Mouse (Mus musculus): ENCODE data around the gene Plpp4.

Plpp4 gene

DNA sequence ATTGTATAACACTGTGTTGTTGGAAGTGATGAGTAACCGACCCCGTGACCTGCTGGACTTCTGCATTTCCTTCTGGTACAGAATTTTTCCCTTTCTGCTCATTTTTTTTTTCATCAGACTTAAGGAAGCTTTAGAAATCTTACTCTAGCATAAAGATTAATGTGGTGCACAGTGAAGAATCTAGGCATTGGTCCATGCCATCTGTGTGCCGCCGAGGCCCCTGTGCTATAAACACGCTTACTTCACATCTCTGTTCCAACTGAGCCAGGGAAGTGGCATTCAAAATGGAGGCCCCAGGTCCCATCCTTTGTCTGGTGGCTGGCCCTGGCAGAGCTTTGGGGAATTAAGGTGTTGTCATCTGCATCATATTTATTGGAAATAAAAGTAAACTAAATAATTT lies 44.8 kb downstream of the Plpp4 start:
- DNase-seq (ENCODE audit: low spot score): no peak

DNA sequence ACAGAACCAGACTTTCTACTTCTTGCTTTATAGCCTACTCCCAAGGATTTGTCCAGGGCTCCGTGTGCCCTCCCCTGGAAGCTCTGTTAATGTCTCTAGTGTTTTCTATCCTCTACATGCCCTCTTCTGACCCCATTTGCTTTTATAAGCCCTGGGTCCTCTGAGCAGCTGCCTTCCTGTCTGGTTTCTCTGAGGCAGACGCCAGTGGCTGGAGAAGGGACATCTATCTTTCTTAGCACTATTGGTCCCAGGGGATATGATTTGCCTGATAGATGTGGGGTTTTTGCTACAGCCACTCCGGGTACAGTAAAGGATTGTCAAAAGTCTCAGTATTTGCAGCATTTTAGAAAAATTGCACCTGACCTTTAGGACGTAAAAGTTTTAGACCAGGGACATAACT lies 46.5 kb downstream of the Plpp4 start:
- DNase-seq (ENCODE audit: low spot score): no peak

DNA sequence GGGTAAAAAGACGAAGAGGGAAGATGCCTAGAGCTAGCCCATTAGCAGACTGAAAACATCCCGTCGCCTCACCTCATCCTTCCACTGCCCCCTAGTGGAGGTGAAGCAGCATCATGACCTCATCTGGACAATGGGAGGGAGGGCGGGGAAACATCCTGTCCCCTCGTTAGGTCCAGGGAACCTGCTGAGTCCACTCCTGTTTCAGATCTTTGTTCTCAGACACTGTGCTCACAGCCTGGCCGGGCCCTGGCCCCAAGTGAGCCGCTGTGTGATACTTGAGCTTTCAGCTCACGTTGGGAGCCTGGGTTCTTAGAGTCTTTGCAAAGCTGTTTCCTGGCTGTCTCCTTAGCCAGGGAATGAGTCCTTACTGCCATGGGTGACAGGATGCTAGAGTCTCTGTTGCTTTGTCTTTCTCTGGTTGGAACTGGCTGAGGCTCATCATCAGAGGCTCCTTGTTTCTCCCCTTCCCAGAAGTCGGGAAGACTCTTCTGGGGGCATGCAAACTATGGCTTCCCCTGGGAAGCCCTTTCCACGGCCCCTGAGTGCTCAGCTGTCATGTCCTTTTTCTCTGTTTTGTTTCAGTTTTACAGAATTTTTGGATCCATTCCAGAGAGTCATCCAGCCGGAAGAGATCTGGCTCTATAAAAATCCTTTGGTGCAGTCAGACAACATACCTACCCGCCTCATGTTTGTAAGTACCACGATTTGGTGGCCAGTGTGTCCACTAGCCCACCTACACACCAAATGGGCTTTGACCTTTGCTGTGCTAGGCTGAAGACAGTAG lies 50.4 kb downstream of the Plpp4 start:
- DNase-seq (ENCODE audit: low spot score): no peak

DNA sequence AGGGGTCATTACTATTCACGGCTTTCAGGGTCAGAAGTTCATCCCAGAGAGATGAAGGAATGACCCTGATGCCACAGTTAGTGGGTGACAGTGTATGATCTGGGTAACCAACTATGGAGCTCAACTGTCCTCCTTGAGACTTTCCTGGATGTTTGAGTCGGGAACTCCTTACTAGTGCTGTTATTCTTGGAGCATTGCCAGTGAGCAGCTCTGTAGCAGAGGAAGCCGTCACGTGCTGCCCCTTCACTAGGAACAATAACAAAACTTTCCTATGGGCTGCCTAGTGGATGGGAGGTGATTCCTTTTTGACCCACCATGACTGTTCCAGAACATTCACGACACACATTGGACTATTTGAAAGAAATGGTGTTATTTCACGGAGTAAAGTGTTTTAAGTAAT lies 51.8 kb downstream of the Plpp4 start:
- DNase-seq (ENCODE audit: low spot score): no peak

DNA sequence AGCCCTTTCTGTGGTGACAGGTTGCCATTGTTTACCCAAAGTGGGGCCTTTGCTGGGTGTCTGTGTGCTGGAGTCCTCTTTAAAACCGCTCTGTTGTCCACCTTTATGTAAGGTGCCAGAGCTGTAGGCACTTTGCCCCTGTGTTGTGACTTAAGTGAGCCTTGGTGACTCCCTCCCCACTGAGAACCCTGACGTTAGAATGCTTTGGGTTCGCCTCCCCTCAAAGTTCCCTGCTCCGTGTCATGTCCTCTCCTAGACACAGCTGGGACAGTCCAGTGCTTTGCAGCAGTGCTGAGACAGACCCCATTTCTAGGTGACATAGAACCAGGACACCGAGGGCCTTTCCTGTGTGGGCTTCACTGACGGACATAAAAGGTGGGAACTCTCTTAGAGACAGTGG lies 55.7 kb downstream of the Plpp4 start:
- DNase-seq (ENCODE audit: low spot score): no peak

DNA sequence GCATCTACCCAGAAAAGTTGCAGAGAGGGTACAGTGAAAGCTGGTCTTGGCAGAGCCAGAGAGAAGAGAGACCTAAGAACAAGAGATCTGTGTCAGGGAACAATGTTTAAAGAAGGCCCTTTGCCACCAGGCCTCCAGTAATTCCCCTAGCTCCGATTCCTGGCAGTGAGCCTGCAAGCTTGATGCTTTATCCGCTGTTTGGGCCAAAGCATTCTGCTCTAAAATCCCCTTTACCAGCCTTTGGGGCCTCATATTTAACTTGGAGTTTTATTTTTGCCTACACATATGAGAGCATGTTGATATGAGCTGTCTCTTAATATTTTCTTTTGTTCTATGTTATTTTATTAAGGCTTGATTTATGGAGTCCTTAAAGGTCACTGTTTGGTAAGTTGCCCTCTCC lies 57.1 kb downstream of the Plpp4 start:
- no peak for DNase-seq (ENCODE audit: low spot score)

DNA sequence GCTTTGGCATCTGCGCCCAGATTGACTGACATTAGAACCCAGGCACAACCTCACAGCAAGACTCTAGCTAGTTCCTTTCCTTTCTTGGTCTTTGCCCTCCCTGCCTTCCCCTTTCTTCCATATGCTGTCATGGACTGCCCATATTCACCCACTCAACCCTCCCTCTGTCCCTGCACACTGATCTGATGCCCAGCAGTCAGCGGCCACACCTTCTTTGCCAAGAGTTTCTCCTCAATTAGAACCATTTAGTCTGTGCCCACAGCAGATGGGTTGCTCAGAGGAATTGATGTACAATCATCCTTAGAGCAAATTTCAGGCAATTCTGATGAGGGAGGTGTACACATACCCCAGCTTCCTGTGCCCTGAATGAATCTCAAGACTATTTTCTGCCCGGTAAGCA lies 83.3 kb downstream of the Plpp4 start:
- DNase-seq (ENCODE audit: low spot score): no peak

DNA sequence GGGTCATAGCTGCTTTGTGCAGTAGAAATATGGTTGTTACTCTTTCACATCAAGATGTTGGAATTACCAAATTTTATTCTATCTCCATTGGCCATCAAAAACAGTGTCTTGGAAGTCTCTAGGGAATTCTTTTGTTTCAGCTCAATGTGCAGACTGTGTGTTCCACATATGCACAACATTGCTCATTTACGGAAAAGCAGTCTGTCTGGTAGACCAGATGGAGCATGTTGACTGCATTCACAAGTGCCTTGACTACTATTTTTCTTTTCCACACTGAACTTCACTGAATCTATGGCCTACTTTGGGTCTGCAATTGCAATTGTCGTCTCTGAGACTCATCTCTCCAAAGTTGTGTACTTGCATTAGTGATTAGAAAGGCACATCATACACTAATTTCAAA lies 98.7 kb downstream of the Plpp4 start:
- DNase-seq (ENCODE audit: low spot score): no peak

DNA sequence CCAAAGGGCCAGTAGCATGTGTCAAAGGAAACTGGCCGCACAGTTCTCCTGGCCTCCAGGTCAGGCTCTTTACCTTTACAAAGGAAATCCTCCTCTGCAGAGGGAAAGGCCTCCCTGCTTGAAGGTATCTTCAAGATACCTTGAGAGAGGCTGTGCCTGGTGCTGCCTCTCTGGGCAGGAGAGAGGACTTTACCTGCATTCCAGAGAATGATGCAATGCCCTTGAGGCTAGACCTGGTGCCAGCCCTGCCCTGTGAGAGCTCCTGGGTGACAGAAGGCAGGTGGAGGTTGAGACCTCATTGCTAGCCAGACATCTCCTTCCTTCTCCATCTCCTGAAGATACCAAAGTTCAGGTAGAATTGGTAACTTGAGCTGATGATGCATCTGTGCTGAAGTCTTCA lies 118.5 kb downstream of the Plpp4 start:
- DNase-seq (ENCODE audit: low spot score): no peak

DNA sequence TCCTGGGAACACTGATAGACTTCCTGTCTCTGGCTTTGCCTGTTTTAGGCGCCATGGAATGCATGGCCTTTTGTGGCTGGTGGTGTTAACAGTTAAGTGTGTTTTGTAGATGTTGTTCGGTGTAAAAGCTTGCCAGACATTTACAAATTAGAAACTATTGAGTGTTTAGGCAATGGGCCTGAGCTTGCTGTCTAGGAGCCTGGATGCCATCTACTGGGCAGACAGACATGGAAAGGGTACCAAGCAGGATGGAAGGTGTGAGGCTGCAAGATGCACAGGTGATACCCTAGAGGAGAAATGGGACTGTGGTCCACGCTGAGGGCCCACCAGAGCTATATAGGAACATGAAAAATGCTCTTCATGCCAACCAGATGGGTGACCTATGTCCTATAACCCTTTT lies 128.3 kb downstream of the Plpp4 start:
- DNase-seq (ENCODE audit: low spot score): no peak

DNA sequence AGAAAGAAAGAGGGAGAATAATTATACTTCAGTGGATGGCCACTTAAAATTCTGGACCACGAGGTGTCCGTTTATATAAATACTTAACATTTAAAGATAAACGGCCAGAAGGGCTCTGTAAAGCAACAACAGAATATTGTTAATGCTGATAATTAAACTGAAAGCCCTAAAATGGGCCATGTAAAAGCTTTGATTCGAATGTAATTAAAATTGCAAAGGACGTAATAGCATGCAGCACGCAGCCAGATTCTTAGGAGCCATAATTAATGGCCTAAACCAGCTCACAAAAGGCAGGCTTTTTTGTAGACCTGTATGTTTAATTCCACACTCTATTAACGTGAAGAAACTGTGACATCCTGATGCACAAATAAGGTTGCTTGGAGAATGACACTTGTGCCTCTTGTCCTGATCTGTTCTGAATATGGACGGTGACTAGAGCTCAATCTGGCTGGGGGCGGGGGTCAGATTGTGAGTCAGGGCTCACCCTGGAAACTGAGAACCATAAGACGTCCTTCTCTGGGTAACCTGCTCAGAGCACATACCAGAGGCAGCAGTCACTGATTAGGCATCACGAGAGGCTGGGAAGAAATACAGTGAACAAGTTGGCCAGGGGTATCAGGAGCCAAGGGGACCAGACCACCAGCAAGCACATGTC lies 136.1 kb downstream of the Plpp4 start:
- no peak for DNase-seq (ENCODE audit: low spot score)

DNA sequence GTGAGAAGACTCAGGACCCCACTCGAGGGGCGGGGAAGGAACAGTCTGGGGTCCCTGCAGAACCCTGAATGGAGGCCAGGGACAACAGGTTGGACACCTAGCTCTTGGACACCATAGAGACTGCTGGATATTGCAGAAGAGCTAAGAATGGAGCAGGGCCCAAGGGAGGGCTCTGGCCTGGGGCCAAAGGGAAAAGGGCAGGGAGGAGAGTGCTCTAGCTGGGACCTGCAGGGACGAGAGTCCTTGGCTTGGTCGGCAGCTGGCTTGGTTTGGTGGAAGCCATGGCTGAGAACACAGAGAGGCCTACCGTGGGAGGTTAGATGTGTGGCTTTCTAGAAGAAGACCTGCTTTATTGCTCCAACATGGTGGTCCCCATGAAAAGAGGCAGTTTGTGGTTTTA lies 139.7 kb downstream of the Plpp4 start:
- no peak for DNase-seq (ENCODE audit: low spot score)

DNA sequence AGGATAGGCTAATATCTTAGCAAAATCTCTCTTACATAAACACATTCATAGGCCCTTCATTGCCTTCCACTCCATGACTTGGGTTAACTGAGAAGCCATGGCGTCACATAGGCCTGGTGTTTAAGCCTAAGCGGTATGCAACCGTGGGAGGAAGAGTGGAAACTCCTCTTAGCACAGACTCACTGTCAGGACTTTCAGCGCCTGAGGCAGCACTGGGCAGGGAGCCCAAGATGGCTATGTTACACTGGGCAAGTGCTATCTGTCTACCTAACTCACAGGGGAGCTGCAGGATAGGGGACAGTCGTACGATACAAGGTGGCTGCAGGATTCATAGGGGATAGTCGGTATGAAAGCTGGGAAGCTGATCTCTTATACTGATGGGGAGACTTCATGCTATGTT lies 142.2 kb downstream of the Plpp4 start:
- no peak for DNase-seq (ENCODE audit: low spot score)

DNA sequence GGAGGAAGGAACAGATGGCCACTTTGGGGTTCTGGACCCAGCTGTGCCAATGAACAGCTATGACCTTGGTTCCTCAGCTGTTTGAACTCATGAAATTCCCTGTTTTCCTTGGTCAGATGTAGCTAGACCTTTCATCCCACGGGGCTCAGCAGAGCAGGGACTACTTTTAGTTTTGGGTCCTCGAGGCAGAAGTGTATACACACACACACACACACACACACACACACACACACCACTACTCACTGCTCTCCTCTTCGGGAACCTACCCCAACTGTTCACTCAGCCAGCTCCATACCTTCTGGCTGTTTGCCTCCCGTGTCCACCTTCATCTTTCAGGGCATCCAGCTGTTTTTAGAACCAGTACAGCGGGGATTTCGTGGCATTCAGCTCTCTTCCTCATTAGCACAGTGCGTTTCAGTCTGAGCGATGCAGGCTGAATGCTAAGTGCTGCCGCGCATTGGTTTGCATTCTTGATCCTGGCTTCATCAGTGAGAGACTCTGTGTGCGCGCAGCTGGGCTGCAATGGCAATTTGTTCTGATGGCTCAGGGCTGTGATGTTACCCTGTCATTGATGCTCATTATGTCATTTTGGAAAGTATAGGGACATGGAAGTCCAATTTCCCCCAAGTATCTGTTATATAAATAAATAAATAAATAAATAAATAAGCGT lies 146.0 kb downstream of the Plpp4 start:
- no peak for DNase-seq (ENCODE audit: low spot score)

DNA sequence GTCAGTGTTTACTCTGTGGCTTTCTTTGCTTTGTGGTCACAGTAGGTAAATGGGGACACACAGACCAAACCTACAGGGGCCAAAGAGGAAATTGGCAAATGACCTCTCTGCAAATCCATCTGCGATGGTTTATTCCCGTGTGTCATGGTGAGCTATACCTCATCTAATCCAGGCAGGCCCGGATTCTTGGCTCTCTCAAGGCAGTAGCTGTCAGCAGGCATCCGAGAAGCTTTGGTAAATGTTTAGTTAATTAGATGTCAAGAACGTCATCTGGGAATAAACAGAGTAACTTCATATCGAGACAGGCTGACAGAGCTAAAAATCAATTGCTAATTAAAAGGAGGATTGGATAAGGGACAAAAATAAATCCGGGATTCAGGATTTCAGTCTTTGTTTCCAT lies 149.2 kb downstream of the Plpp4 start:
- DNase-seq (ENCODE audit: low spot score): no peak

DNA sequence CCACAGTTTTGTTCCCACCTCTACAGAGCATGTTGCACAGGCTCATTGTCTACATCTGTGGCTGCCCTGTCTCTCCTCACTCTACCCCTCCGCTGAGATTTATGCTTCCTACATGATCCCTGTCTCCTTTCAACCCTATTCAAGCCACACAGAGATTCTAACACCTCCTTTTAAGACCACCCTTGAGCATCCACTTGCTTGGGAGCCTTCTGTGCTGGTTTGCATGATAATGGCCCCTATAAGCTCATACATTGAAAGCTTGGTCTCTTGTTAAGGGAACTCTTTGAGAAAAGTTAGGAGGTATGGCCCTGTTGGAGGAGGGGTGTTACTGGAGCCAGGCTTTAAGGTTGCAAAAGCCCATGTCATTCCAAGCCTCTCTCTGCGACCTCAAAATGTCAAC lies 155.9 kb downstream of the Plpp4 start:
- DNase-seq (ENCODE audit: low spot score): no peak

DNA sequence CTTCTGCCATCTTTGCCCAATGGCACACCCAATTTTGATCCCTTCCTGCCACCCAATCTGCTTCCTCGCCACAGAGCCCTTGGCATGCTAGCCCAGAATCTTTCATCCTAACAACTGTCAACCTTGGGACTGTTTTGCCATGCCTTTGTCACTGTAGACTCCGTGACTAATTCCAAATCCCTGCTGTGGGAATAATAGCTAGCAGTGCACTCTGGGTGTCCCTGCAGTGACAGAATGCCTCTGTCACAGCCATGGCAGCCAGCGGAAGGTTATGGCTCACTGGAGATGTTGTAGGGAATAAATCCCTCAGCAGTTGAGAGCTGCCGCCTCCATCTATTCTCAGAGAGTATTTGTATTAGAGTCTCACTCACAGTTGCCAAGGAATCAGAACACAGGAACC lies 158.3 kb downstream of the Plpp4 start:
- no peak for DNase-seq (ENCODE audit: low spot score)

DNA sequence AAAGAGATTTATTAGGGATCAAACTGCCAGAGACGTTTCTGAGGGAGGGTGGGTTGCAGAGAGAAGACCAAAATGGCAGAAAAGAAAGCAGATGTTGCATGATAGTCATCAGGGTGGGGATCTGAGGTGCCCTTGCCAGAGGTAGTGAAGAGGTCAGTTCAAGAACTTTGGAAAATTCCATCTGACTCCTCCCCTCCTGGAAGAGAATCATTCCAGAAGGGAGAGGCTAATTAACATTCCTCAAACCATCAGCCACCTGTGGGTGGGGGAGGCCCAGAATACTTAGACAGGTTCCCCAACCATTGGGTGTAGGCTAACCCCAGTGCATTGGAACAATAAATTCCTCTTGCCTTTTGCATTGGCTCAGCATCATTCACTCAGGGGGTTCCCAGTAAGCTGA lies 164.3 kb downstream of the Plpp4 start:
- no peak for DNase-seq (ENCODE audit: low spot score)

DNA sequence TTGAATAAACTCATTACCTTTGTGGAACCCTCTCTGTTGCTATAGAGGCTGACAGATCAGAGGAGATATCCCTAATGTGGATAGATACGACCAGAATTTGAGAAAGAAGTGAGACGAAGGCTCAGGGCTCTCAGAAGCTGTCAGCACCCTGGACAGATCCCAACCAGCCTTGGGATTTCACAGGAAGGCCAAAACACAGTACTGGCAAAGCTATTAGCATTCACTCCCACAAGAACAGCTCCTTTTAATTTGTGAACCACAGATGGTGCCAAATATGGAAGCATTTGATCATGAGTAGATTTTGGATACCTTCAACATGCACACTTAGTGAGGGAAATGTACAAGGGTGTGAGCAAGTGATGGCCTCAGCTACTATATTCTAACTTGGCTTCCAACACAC lies 168.7 kb downstream of the Plpp4 start:
- DNase-seq (ENCODE audit: low spot score): peak; percentile 10

DNA sequence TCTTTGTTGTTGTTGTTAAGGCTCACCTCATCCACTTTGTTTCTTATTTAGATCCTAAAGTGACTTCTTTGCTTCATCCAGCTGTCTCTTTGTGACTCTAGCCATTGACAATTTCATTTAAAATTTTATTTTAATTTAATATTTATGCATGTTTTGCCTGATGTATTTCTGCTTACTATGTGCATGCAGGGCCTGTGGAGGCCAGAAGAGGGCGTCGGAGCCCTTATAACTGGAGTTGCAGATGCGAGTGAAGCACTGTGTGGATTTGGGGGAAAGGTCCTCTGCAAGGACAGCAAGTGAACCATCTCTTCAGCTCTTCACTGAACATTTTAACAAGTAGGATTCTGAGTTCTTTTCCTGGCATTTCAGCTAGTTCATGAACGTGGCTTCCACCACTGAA lies 172.0 kb downstream of the Plpp4 start:
- no peak for DNase-seq (ENCODE audit: low spot score)

DNA sequence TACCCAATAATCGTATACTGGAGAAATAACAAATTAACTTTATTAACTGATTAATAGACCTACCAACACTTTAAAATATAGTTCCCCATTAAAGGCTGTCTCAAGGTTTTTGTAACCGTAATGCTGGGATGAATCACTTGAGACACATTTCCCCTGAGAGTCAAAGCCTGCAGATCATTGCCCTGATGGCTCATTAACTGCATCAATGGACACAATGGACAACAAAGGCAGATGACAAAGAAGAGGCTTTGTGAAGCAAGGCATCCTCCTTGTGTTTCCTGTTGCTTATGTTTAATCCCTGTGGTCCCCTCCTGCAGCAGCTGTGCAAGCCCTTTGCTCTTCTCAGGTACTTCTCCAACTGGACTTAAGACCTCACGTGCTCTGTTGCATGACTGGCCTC lies 173.1 kb downstream of the Plpp4 start:
- DNase-seq (ENCODE audit: low spot score): no peak
